Mouse (Mus musculus) embryonic fibroblast, embryonic 13.5 days (primary cell): ENCODE results near the gene Prss30.

Experiments
- CTCF ChIP-seq: IDR thresholded peaks from 2 replicates; pipeline ENCODE4 v1.5.1; 2011; ENCODE audit warnings: mild to moderate bottlenecking, control low read depth, low read length, moderate library complexity, borderline replicate concordance; ENCODE audit not compliant: insufficient read depth
- POLR2A ChIP-seq: IDR thresholded peaks from 2 replicates; pipeline ENCODE4 v1.6.1; 2011; ENCODE audit warnings: low read depth, mild to moderate bottlenecking, control low read depth, low read length, moderate library complexity

GRCm38 (mm10) chr17:23994667-23995066 is 14.3 kb upstream of the Prss30 start:
- TF ChIP-seq POLR2A (no peak), CTCF (no peak)
